Mouse (Mus musculus): ENCODE measurements around the gene Cox10. TPM values are rescaled to one million over a fixed set of nuclear protein-coding genes. Genes with fewer than 3 reads are reported as not detected.
"Not testable (repeated sequence)": the region's sequence is repeated elsewhere in the genome, so short reads cannot be mapped to it uniquely, and the experiment has no call there.

Gene Cox10
- 28.0 and 29.8 TPM in 2 replicates for polyA plus RNA-seq (2014; fragmentation: Nextera tagmentation; extraction: Ambion mirVana)

DNA sequence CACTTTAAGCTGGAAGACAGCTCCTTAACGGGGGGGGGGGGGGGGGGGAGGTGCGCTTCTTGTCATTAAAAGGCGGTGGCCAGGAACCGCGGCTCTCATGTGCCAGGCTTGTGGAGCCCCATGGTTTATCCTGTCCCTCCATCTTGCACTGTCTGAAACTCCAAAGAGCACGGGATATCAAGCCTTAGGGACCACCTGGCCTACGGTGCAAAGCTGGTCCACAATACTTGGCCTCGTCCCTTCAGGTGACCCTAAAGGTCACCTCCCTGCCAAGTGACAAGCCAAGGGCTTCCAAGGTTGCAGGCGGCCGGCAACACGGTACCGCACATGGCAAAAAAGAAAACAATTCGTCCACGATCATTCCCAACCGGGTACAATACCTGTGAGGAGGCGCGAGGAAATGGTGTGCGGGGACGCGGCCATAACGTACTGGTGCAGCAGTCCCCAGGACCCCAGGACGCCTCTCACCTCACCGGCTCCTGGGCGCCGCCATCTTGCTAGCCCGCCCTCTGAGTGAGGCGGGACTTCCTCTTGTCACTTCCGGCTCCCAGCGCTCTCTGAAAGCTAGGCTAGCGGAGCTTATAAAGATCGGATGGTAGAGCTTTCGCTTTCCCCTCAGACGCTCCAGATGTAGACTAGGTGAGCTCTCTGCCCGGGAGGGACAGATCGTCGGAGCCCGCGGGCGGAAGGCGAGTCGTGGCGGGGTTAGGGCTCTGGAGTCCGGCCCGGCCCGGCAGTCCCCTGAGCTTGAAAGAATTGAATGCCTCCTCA lies at the start of gene Cox10:
Gene Cox10 (minus strand): TSS at position 513 of the 771 bp plus-strand sequence.
- Histone ChIP-seq H3K9ac (ENCODE audit: low read length) (peak within 1 kb of the TSS; percentile 89), H3K9me3 (ENCODE audit: control insufficient read depth, low read length) (no peaks in the 10 kb centered on the region), H3K4me1 (ENCODE audit: control insufficient read depth, insufficient read depth, low read length) (peaks cover 5% of the 10 kb centered on the region), H3K27me3 (ENCODE audit: control insufficient read depth, insufficient read depth, low read length) (no peaks in the 10 kb centered on the region), H3K4me3 (ENCODE audit: low read depth, low read length) (peak within 1 kb of the TSS; percentile 82), H3K36me3 (ENCODE audit: control insufficient read depth, insufficient read depth, low read length) (no peaks in the 10 kb centered on the region), H3K4me2 (peak within 1 kb of the TSS; percentile 77), H3K27ac (ENCODE audit: low read depth, low read length) (peak within 1 kb of the TSS; percentile 76)
- under 1% methylated on average over 44 of the region's 45 CpGs for WGBS
- peak; percentile 97 for ATAC-seq (ENCODE audit: low FRiP score)
- DNase-seq (ENCODE audit: low spot score, missing footprints), result peak; percentile 99

DNA sequence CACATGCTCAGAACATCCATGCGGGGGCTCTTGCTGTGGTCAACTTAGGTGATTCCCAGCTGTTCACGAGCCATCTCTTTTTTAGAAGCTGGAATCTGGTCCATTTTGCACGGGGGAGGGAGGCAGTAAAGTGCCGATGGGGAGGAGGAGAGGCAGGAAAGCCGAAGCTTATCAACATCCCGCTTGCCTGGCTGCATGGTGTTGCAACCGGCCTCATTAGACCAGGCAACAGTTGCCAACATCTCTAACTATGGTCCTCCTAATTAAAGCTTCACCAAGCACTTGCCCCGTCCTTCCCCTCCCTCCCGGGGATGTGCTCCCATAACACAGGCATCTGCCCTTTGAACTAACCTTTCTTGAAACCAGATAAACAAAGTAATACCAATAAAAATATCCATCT lies 48.7 kb upstream of the Cox10 start:
- Histone ChIP-seq H3K27me3 (ENCODE audit: control insufficient read depth, insufficient read depth, low read length) (no peaks in the 10 kb centered on the region), H3K4me1 (ENCODE audit: control insufficient read depth, insufficient read depth, low read length) (no peaks in the 10 kb centered on the region), H3K4me2 (no peak overlapping the region), H3K9ac (ENCODE audit: low read length) (no peak overlapping the region), H3K4me3 (ENCODE audit: low read depth, low read length) (no peak overlapping the region), H3K9me3 (ENCODE audit: control insufficient read depth, low read length) (no peaks in the 10 kb centered on the region), H3K36me3 (ENCODE audit: control insufficient read depth, insufficient read depth, low read length) (no peaks in the 10 kb centered on the region), H3K27ac (ENCODE audit: low read depth, low read length) (no peak overlapping the region)
- DNase-seq (ENCODE audit: low spot score, missing footprints) (no peak), ATAC-seq (ENCODE audit: low FRiP score) (no peak)
- WGBS, result 80% methylated on average over 9 of the region's 9 CpGs

DNA sequence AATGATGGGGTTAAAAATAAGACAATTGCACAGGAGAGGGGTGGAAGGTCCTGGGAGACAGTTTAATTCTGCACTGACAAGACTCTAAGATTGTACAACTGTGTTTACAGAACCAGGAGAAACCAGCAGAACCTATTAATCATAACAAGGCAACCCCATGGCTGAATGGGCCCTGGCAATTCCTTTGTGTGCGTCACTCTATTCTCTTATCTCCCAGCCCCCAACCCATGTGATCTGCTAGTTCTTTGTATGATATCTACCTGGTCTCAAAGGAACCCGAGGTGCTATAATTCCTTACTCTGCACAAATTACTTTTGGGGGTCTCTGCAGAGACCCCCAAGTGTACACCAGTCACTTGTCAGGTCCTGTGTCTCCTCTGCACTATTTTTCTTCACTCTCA lies 46.2 kb upstream of the Cox10 start:
- H3K36me3 ChIP-seq (ENCODE audit: control insufficient read depth, insufficient read depth, low read length), result no peaks in the 10 kb centered on the region
- WGBS, result 82% methylated on average over 2 of the region's 2 CpGs
- H3K4me2 ChIP-seq, result no peak overlapping the region
- no peak for DNase-seq (ENCODE audit: low spot score, missing footprints)
- H3K27ac ChIP-seq (ENCODE audit: low read depth, low read length), result no peak overlapping the region
- H3K9ac ChIP-seq (ENCODE audit: low read length), result no peak overlapping the region
- no peaks in the 10 kb centered on the region for H3K27me3 ChIP-seq (ENCODE audit: control insufficient read depth, insufficient read depth, low read length)
- H3K9me3 ChIP-seq (ENCODE audit: control insufficient read depth, low read length), result no peaks in the 10 kb centered on the region
- no peak for ATAC-seq (ENCODE audit: low FRiP score)
- H3K4me3 ChIP-seq (ENCODE audit: low read depth, low read length), result no peak overlapping the region
- H3K4me1 ChIP-seq (ENCODE audit: control insufficient read depth, insufficient read depth, low read length), result no peaks in the 10 kb centered on the region

DNA sequence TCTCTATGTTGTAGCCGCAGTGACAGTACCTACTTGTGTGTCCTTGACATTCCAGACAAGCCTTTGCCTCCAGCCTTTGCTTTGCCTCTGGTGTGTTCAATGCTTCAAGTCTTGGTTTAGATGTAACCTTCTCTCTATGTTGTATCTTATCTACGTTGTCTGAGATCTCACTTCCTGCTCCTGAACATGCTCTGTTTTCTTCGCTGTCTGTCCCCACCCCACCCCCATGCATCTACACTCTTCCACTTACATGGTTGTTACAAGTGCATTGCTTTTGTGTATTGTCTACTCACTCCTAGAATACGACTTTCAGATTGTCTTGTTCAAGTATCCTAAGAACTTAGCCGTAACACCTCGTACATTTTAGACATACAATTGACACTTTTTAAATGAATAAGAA lies 43.9 kb upstream of the Cox10 start:
- H3K9me3 ChIP-seq (ENCODE audit: control insufficient read depth, low read length); H3K4me3 ChIP-seq (ENCODE audit: low read depth, low read length); H3K27me3 ChIP-seq (ENCODE audit: control insufficient read depth, insufficient read depth, low read length); H3K9ac ChIP-seq (ENCODE audit: low read length); H3K36me3 ChIP-seq (ENCODE audit: control insufficient read depth, insufficient read depth, low read length); DNase-seq (ENCODE audit: low spot score, missing footprints); H3K4me2 ChIP-seq; H3K27ac ChIP-seq (ENCODE audit: low read depth, low read length); ATAC-seq (ENCODE audit: low FRiP score); H3K4me1 ChIP-seq (ENCODE audit: control insufficient read depth, insufficient read depth, low read length): not testable (repeated sequence)
- WGBS, result 91% methylated on average over 6 of the region's 6 CpGs

DNA sequence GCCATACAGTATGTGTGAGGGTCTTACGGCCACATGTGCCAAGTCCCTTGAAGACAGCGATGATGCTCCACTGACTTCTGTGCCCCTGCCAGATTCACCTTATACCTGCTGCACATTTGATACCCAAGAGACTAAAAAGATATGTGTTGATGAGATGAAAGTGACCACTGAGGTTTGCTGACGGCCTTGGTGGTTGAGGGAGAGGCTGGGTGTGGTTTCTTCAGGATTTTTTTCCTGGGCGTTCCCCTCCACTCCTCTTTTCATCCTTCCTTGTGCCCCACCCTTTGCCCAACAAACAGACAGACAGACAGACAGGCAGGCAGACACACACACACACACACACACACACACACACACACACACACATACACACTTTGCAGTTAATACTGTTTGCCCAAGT lies 37.4 kb upstream of the Cox10 start:
- Histone ChIP-seq H3K4me1 (ENCODE audit: control insufficient read depth, insufficient read depth, low read length) (no peaks in the 10 kb centered on the region), H3K27me3 (ENCODE audit: control insufficient read depth, insufficient read depth, low read length) (no peaks in the 10 kb centered on the region), H3K36me3 (ENCODE audit: control insufficient read depth, insufficient read depth, low read length) (no peaks in the 10 kb centered on the region), H3K4me3 (ENCODE audit: low read depth, low read length) (no peak overlapping the region), H3K4me2 (no peak overlapping the region), H3K9me3 (ENCODE audit: control insufficient read depth, low read length) (no peaks in the 10 kb centered on the region), H3K27ac (ENCODE audit: low read depth, low read length) (no peak overlapping the region), H3K9ac (ENCODE audit: low read length) (no peak overlapping the region)
- DNase-seq (ENCODE audit: low spot score, missing footprints) (peak; percentile 2), ATAC-seq (ENCODE audit: low FRiP score) (no peak)
- WGBS, result 82% methylated on average over 4 of the region's 4 CpGs

DNA sequence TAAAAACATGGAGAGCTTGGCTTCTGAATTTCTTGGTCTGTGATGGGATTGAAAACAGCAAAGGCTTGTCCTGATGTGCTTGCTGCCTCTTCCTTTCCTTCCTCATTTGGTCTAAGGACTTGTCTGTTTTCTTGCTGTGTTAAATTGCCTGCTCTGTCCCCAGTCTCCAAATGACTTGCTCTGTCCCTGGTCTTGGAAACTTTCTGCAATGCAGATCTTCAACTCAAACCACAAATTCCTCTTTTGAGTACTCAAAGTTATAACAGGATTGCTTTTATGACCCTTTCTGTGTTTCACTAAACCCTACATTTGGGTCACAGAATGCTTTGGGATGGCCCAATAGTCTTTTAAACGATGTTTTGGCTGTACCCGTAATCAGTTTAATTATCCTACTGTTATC lies 36.6 kb upstream of the Cox10 start:
- no peak overlapping the region for H3K4me3 ChIP-seq (ENCODE audit: low read depth, low read length)
- H3K9ac ChIP-seq (ENCODE audit: low read length), result no peak overlapping the region
- no peak for ATAC-seq (ENCODE audit: low FRiP score)
- no peaks in the 10 kb centered on the region for H3K4me1 ChIP-seq (ENCODE audit: control insufficient read depth, insufficient read depth, low read length)
- H3K27me3 ChIP-seq (ENCODE audit: control insufficient read depth, insufficient read depth, low read length), result no peaks in the 10 kb centered on the region
- no peaks in the 10 kb centered on the region for H3K36me3 ChIP-seq (ENCODE audit: control insufficient read depth, insufficient read depth, low read length)
- H3K4me2 ChIP-seq, result no peak overlapping the region
- DNase-seq (ENCODE audit: low spot score, missing footprints), result no peak
- WGBS, result 94% methylated on average over 2 of the region's 2 CpGs
- H3K27ac ChIP-seq (ENCODE audit: low read depth, low read length), result no peak overlapping the region
- no peaks in the 10 kb centered on the region for H3K9me3 ChIP-seq (ENCODE audit: control insufficient read depth, low read length)

DNA sequence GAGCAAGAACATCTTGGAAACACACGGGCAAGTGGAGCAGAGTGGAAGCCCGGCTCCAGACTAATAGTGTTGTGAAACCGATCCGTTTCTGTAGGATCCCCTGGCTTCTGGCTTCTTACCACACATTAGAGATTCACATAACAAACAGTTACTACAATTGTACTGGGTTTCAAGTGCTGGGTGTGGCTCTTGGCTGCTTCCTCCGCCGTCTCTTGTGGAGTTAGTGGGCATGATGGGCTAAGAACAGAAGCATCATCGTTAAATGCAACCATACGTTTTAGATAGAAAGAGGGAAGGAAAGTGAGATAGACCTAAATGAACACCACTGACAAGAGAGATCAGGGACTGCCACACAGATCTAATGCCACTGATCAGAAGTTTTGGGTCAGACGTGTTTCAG lies 35.8 kb upstream of the Cox10 start:
- no peaks in the 10 kb centered on the region for H3K4me1 ChIP-seq (ENCODE audit: control insufficient read depth, insufficient read depth, low read length)
- no peak for DNase-seq (ENCODE audit: low spot score, missing footprints)

DNA sequence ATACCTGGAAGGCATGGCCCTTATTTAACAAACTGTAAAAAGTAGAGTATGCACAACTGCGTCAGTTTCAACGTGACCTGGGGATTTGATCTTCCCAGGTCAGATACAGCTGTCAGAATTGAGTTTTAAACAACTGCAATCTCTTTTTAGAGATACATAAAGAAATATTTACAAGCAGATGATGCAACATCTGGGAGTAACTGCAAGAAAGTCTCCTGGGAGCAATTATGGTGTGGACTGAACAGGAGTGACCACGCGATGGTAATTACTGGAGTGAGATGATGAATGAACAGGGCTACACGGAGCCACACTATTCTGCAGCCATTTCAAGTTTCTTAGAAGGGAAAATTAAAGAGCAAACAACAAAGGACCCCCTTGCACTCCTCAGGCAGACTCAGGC lies 20.8 kb upstream of the Cox10 start:
- no peaks in the 10 kb centered on the region for H3K36me3 ChIP-seq (ENCODE audit: control insufficient read depth, insufficient read depth, low read length)
- H3K4me1 ChIP-seq (ENCODE audit: control insufficient read depth, insufficient read depth, low read length), result no peaks in the 10 kb centered on the region
- DNase-seq (ENCODE audit: low spot score, missing footprints), result no peak
- ATAC-seq (ENCODE audit: low FRiP score), result no peak
- no peak overlapping the region for H3K4me3 ChIP-seq (ENCODE audit: low read depth, low read length)
- no peak overlapping the region for H3K9ac ChIP-seq (ENCODE audit: low read length)
- H3K27ac ChIP-seq (ENCODE audit: low read depth, low read length), result no peak overlapping the region
- H3K4me2 ChIP-seq, result no peak overlapping the region
- H3K9me3 ChIP-seq (ENCODE audit: control insufficient read depth, low read length), result no peaks in the 10 kb centered on the region
- WGBS, result 89% methylated on average over 5 of the region's 5 CpGs
- no peaks in the 10 kb centered on the region for H3K27me3 ChIP-seq (ENCODE audit: control insufficient read depth, insufficient read depth, low read length)

More for the DNA sequence above, 35.8 kb upstream of the Cox10 start:
- Histone ChIP-seq H3K4me2 (no peak overlapping the region), H3K4me3 (ENCODE audit: low read depth, low read length) (no peak overlapping the region), H3K9ac (ENCODE audit: low read length) (no peak overlapping the region), H3K36me3 (ENCODE audit: control insufficient read depth, insufficient read depth, low read length) (no peaks in the 10 kb centered on the region), H3K27ac (ENCODE audit: low read depth, low read length) (no peak overlapping the region), H3K27me3 (ENCODE audit: control insufficient read depth, insufficient read depth, low read length) (no peaks in the 10 kb centered on the region), H3K9me3 (ENCODE audit: control insufficient read depth, low read length) (no peaks in the 10 kb centered on the region)
- no peak for ATAC-seq (ENCODE audit: low FRiP score)
- 85% methylated on average over 9 of the region's 9 CpGs for WGBS

DNA sequence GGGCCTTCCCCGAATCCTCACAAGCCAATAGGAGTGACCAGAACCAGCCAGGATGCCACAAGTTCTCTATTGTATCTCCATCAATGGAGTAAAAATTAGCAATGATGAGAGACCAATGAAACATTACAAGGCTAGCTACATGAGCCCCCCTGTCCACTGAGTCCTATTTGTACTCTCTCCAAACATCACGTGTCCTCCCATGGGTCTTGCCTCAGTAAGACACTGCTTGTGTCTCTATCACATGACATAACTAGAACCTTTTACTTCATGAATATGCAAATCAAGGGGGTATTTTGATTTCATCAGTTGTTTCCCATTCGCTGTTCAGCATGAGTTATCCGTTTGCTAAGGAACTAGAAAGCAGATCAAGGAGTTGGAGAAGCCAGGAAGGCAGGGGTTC lies 13.8 kb upstream of the Cox10 start:
- WGBS, result 87% methylated on average over 4 of the region's 4 CpGs
- H3K9me3 ChIP-seq (ENCODE audit: control insufficient read depth, low read length), result no peaks in the 10 kb centered on the region
- no peak overlapping the region for H3K4me3 ChIP-seq (ENCODE audit: low read depth, low read length)
- no peaks in the 10 kb centered on the region for H3K4me1 ChIP-seq (ENCODE audit: control insufficient read depth, insufficient read depth, low read length)
- no peak overlapping the region for H3K9ac ChIP-seq (ENCODE audit: low read length)
- no peak overlapping the region for H3K4me2 ChIP-seq
- no peaks in the 10 kb centered on the region for H3K36me3 ChIP-seq (ENCODE audit: control insufficient read depth, insufficient read depth, low read length)
- no peak overlapping the region for H3K27ac ChIP-seq (ENCODE audit: low read depth, low read length)
- no peaks in the 10 kb centered on the region for H3K27me3 ChIP-seq (ENCODE audit: control insufficient read depth, insufficient read depth, low read length)
- DNase-seq (ENCODE audit: low spot score, missing footprints) (no peak), ATAC-seq (ENCODE audit: low FRiP score) (no peak)

All from midbrain, embryonic 11.5 days (tissue).